Mouse (Mus musculus): ENCODE data around the gene Kctd21.
A peak's percentile ranks its signal among the peaks of the same experiment; 100 is the strongest.

The Kctd21 gene

DNA sequence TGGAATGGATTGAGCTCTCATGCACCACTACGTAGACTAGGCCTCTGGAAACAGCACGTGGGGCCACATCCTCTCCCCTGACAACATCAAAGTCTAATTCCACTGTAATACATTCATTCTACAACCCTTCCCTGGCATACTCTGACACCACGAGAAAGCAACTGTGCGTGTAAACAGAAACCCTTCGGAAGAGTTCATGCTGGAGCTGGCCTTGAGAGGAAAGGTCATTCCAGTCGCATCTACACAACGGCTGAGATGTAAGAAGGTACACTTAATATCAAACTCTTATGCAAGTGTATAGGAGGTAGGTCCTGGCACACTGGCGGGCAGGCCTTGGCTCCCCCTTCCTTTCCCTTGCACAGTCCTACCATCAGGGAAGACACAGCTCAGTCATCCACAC is 7.8 kb upstream of the Kctd21 start:
- DNase-seq: no peak

- peak; percentile 36 to 57 for DNase-seq
These were observed 6.8 kb upstream of the Kctd21 start for GRCm38 (mm10) chr7:97325156-97325985.

- DNase-seq: no peak
These were observed 4.8 kb upstream of the Kctd21 start for GRCm38 (mm10) chr7:97327376-97327775.

DNA sequence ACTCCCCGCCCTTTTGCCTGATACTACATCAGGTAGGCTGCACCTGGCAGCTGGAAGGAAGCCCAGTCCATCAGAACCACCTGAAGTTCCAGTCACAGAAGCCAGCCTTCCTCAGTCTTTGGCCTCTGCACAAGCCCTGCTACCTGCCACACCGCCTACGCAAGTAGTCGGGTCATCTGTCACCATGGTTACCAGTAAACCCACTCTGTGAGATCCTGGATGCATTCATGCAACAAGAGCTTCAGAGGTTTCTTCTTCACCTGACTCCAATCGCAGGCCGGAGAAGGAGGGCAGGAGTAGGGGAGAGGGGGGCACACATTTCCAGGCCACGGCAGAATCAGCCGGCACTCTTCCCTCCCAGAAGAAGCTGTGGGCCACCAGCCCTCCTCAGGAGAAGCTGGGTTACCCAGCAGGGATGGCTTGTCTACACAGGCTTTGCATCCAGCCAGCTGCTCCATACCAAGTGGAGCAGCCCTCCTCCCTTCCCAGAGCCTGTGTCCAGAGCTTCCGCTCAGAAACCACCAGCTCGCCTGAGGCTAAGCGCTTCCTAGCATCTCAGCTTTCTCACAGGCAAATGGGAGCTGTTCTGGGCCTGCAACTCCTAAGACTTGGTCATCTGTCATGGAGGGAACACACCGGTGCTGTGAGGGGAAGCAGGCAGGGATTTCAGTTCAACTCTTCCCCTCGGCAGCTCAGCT is 3.1 kb upstream of the Kctd21 start:
- DNase-seq: peak in 1 of 2 experiments; percentile 38

GRCm38 (mm10) chr7:97329676-97330075 is 2.5 kb upstream of the Kctd21 start:
- DNase-seq: no peak

GRCm38 (mm10) chr7:97330931-97331645 is 1.0 kb upstream of the Kctd21 start:
- no peak for DNase-seq

- DNase-seq: no peak
These were observed 527 bp downstream of the Kctd21 start for GRCm38 (mm10) chr7:97332667-97333041.

GRCm38 (mm10) chr7:97333113-97333898 is 1.2 kb downstream of the Kctd21 start:
- DNase-seq: no peak

GRCm38 (mm10) chr7:97334406-97334805 is 2.3 kb downstream of the Kctd21 start:
- no peak for DNase-seq

- no peak for DNase-seq
These were observed 4.6 kb downstream of the Kctd21 start for GRCm38 (mm10) chr7:97336678-97337077.

DNA sequence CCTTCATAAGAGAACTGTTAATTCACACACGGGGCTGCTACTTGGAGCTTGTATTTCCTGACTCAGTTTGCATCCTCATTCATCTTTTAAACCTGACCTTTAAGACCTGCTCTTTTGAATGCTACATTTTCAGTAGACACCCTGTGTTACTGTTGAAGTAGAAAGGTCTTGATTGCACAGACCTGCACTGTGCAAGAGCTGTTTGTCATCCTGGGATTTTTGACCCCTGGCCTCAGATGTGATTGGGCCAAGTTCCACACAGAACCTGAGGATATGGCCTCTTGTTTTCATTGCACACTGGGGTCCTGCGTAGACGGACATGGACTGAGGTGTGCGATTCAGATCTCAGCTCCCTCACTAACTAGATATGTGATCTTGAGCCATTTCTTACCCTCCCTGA is 6.5 kb downstream of the Kctd21 start:
- no peak for DNase-seq

GRCm38 (mm10) chr7:97339623-97340022 is 7.5 kb downstream of the Kctd21 start:
- no peak for DNase-seq

GRCm38 (mm10) chr7:97340907-97341849 is 9.1 kb downstream of the Kctd21 start:
- no peak for DNase-seq

DNA sequence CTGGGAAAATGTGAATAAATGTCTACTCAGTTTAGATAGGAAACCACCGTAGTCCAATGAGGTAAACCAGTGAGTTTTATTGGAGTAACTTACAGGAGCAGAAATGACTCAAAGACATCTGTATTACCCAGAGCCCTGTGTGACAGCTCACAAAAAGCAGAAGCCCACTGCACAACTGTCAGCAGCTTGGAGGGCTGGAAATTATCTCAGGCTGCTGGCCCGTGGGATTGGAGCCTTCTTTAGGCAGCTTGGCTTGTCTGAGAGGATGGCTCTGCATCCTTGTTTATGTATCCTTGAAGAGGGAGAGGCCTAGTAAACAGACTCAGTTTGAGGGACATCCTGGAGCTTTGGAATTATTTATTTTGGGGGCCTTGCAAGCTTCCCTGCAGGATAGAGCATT is 10.8 kb downstream of the Kctd21 start:
- DNase-seq: no peak

GRCm38 (mm10) chr7:97344655-97345054 is 12.5 kb downstream of the Kctd21 start:
- no peak for DNase-seq

DNA sequence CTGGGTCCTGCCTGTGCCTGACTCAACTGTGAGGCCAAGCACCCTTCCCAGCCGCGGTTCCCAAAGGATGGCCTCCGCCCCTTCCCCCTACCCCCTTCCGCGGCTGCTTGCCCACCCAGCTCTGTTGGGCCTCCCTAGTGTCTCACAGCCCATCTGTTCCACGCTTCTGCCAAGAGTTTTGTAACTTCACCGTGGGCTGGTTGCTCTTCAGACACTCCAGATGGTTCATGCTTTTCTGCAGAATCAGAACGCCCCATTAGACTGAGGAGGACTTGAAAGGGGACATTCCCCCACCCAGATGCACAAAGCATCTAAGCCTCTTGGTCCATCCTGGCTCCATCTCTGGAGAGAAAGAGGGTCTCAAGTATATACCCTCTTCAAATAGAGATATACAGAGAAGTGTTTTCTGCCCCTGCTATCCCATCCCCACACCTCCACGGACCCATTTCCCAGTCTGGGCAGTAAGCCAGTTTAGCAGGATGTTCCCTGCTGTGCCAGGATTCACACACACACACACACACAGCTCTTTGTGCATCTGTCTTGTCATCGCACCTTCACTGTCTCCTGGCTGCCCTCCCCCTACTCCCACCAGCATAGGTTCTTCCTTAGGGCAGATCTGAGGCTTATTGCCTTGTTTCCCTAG is 13.2 kb downstream of the Kctd21 start:
- DNase-seq: no peak

DNA sequence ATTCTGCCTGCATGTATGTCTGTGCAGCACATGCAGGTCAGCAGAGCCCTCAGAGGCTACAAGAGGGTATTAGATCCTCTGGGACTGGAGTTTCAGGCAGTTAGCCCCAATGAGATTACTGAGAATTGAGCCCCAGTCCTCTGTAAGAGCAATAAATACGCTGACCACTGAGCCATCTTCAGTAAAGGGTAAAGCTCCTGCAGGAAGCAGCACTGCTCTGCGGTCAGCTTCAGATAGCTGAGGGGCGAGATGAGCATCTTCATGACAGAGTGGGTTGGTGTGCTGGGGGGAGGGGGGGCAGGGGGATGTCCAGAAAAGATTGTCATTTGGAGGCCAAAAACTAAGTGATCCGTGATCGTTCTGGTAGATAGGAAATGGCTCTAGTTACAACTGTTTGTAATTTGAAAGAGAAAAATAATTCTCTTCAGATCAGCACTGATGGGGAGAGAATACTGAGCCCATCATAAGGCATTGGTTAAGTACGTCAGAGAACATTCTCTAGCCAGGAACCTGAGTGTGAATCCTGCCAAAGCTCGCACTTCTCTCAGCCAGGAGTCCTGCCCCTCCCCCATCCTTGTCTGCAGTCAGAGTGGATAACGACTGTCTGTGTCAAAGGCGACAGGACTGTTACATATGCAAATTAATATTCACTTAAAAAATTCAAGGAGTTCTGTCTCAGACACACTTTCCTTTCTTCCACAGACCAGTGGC is 14.1 kb downstream of the Kctd21 start:
- DNase-seq: no peak

DNA sequence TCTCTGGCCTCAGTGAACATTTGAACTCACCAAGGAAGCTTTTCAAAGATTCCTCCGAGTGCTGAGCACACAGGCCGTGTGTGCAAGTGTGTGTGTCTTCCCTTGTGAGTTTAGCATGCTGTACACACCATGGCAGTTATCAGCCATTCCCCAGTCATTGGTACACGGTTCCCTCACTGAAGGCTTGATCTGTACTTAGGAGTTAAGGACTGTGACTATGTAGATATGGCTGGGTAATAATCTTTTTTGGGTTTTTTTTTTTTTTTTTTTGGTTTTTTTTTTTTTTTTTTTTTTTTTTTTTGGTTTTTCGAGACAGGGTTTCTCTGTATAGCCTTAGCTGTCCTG is 14.7 kb downstream of the Kctd21 start:
- DNase-seq: no peak

DNA sequence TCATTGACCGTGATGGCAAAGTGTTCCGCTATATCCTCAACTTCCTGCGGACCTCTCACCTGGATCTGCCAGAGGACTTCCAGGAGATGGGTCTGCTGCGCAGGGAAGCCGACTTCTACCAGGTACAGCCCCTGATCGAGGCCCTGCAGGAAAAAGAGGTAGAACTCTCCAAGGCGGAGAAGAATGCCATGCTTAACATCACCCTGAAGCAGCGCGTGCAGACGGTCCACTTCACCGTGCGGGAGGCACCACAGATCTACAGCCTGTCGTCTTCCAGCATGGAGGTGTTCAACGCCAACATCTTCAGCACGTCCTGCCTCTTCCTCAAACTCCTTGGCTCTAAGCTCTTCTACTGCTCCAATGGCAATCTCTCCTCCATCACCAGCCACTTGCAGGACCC is 15.3 kb downstream of the Kctd21 start:
- no peak for DNase-seq

DNA sequence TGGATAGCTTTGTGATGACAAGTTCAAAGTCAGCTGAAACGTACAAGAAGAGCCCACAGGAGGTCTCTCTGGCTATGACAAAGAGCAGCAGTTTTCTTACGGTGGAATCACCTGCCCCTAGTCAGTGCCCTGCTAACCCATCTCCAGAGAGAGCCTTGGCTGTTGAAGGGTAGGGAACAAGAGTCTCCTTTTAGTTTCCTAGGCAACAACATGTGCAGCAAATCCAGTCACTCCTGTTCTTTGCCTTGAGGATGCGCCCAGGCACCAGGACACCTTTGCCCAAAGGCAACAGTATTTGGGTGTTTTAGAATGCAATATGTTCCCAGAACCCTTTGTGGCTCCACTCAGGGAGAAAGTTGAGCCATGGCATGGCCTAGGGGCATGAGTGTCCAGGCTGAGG is 16.2 kb downstream of the Kctd21 start:
- DNase-seq: no peak

GRCm38 (mm10) chr7:97348836-97349235 is 16.7 kb downstream of the Kctd21 start:
- DNase-seq: no peak

All from kidney, postnatal 4 days (tissue).